Mouse (Mus musculus) cerebellum, adult 2 months (tissue): ENCODE data around the gene Kctd17.

Experiments
- CTCF ChIP-seq: fragments of 200-500 bp; IDR thresholded peaks from 2 replicates; pipeline ENCODE4 v1.5.1; 2011; ENCODE audit warnings: low read depth, mild to moderate bottlenecking, control low read depth, low read length, moderate library complexity, borderline replicate concordance; ENCODE audit not compliant: insufficient read depth
- POLR2A ChIP-seq: fragments of 200-500 bp; IDR thresholded peaks from 2 replicates; pipeline ENCODE4 v1.6.1; 2011; ENCODE audit warnings: low read length, control low read depth, borderline replicate concordance; ENCODE audit not compliant: insufficient read depth

GRCm38 (mm10) chr15:78480111-78480510, 51.7 kb downstream of the Kctd17 start:
- TF ChIP-seq CTCF (no peak), POLR2A (no peak)
